Mouse (Mus musculus): ENCODE data around the gene Gm20671.

- TF ChIP-seq CTCF (IDR thresholded peaks at IDR 0.05; ENCODE audit: borderline replicate concordance, extremely low read depth, insufficient read depth, insufficient read length) = no peak
- TF ChIP-seq POLR2A (IDR thresholded peaks at IDR 0.05; ENCODE audit: borderline replicate concordance, extremely low read depth, insufficient read depth, insufficient read length, poor library complexity, severe bottlenecking) = no peak
Observed at GRCm38 (mm10) chr5:32869389-32870024, 42.6 kb upstream of the Gm20671 start.
